ENCODE assay signal across 11 mouse cellular contexts in the genomic region with DNA sequence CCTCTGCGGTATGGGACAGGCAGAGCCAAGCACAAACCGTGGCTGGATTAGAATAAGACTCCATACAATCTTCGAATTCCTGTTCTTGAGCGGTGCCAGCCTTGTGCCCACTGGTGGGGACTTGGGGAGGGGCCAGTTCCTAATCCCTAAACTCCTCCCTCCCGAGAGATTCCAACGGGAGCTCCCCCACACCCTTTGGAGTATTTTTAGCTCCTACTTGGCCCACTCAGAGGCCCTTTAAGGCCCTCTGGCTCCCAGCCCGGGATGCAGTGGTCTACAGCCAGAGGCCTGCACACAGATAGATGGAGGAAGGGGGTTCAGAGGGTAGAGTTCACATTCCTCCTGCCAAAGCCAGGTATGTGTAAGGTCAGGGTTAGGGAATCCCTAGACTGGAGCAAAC. TPM values are rescaled to one million over a fixed set of nuclear protein-coding genes. Genes with fewer than 3 reads are reported as not detected.
DNase-seq lines count a peak whose midpoint lies in the region; ATAC-seq and TF ChIP-seq lines count a peak whose summit lies in the region.
"Had no signal": no experiment of that assay in that cellular context is flagged by ENCODE, and none has a peak within 500 bp of the region (broad histone marks: within the 10 kb centered on the region; RNA-seq: fewer than 3 reads in every experiment).

No protein-coding gene starts in this region.

- H3K4me1 ChIP-seq in ES-E14 (ENCODE audit: control insufficient read depth in 2 of 2, insufficient read depth in 2 of 2, low read length in 2 of 2, poor library complexity in 1 of 2), result peaks cover 10 to 40% of the 10 kb centered on the region in 2 experiments
- peaks cover 57 to 76% of the 10 kb centered on the region in 2 experiments for H3K4me1 ChIP-seq in heart, embryonic 14.5 days (ENCODE audit: control insufficient read depth in 2 of 2, insufficient read depth in 2 of 2, low read length in 2 of 2)
- peaks cover 39% of the 10 kb centered on the region for H3K4me1 ChIP-seq in lung, embryonic 14.5 days (ENCODE audit: insufficient read depth)

- in situ Hi-C loops in ES-E14 (cut with MboI; ENCODE audit: low sequenced_read_pairs in 2 of 2, unreplicated experiment in 2 of 2), result no loop called here

- DNase-seq in cerebellum, postnatal 14 days, result peak; percentile 47 to 54
- DNase-seq in cerebellum, postnatal 36 days, result no peak
- DNase-seq in ES-E14 (ENCODE audit: low read depth, low spot score), result no peak
- DNase-seq in lung, embryonic 14.5 days, result peak; percentile 87
- no peak for DNase-seq in layer of hippocampus, adult 8-10 months (ENCODE audit: low spot score in 2 of 2)
- no peak for DNase-seq in left cerebral cortex, adult 8-10 months (ENCODE audit: low spot score in 2 of 2)

- H3K4me2 ChIP-seq in heart, embryonic 14.5 days (ENCODE audit: low read length), result peak overlapping the region; percentile 48
- H3K4me2 ChIP-seq in lung, embryonic 14.5 days, result peak overlapping the region; percentile 27; the same call in 1 of the 2 replicates
- H3K4me2 ChIP-seq: hindbrain, embryonic 14.5 days; limb, embryonic 13.5 days had no signal

- no peak overlapping the region for H3K4me3 ChIP-seq in ES-E14 (ENCODE audit: insufficient read depth in 1 of 2, low read depth in 1 of 2, low read length in 2 of 2, poor library complexity in 1 of 2, severe bottlenecking in 1 of 2)
- no peak overlapping the region for H3K4me3 ChIP-seq in heart, embryonic 14.5 days (ENCODE audit: control insufficient read depth in 1 of 2, insufficient read depth in 1 of 2, low read depth in 1 of 2, low read length in 2 of 2)
- no peak overlapping the region for H3K4me3 ChIP-seq in lung, embryonic 14.5 days (ENCODE audit: low read depth, low read length)
- H3K4me3 ChIP-seq: limb, embryonic 13.5 days had no signal

- no peaks in the 10 kb centered on the region for H3K27me3 ChIP-seq in heart, embryonic 14.5 days (ENCODE audit: control insufficient read depth, insufficient read depth, low read length)
- H3K27me3 ChIP-seq in lung, embryonic 14.5 days (ENCODE audit: insufficient read depth, low read length), result peaks cover 16% of the 10 kb centered on the region

- peak overlapping the region; percentile 33; the same call in 1 of the 2 replicates for H3K27ac ChIP-seq in ES-E14 (ENCODE audit: insufficient read depth, low read depth, low read length, poor library complexity, severe bottlenecking)
- H3K27ac ChIP-seq in heart, embryonic 14.5 days (replicated peaks in 1 of 2; ENCODE audit: control insufficient read depth in 1 of 2, insufficient read depth in 1 of 2, low read depth in 2 of 2, low read length in 2 of 2), result peak overlapping the region; percentile 90 to 91
- peak overlapping the region; percentile 84; the same call in 1 of the 2 replicates for H3K27ac ChIP-seq in lung, embryonic 14.5 days (ENCODE audit: low read depth)
- H3K27ac ChIP-seq: hindbrain, embryonic 14.5 days; limb, embryonic 13.5 days had no signal

- H3K9me3 ChIP-seq in ES-E14 (ENCODE audit: control insufficient read depth, insufficient read depth, low read depth, low read length), result no peaks in the 10 kb centered on the region
- no peaks in the 10 kb centered on the region for H3K9me3 ChIP-seq in heart, embryonic 14.5 days (ENCODE audit: control insufficient read depth, low read length)
- no peaks in the 10 kb centered on the region for H3K9me3 ChIP-seq in lung, embryonic 14.5 days (ENCODE audit: low read depth, low read length)
- H3K9me3 ChIP-seq: limb, embryonic 13.5 days had no signal

- 16% methylated on average over 7 of the region's 7 CpGs for WGBS in heart, embryonic 14.5 days
- WGBS in lung, embryonic 14.5 days, result 21% methylated on average over 7 of the region's 7 CpGs

- ATAC-seq in heart, embryonic 14.5 days (ENCODE audit: insufficient number of reproducible peaks, insufficient read depth, low FRiP score, low read depth), result peak; percentile 78
- peak; percentile 66 for ATAC-seq in lung, embryonic 14.5 days (ENCODE audit: insufficient read depth)
- no peak for ATAC-seq in erythroblast, adult 5-6 weeks (replicated peaks; ENCODE audit: low FRiP score, poor library complexity, severe bottlenecking)

- no peak overlapping the region; the same call in 1 of the 2 replicates for H3K9ac ChIP-seq in ES-E14 (ENCODE audit: insufficient read depth, low read depth, low read length, poor library complexity, severe bottlenecking)
- no peak overlapping the region for H3K9ac ChIP-seq in heart, embryonic 14.5 days (ENCODE audit: low read length)
- H3K9ac ChIP-seq in lung, embryonic 14.5 days, result no peak overlapping the region
- H3K9ac ChIP-seq: hindbrain, embryonic 14.5 days; limb, embryonic 13.5 days had no signal

- peaks cover 2% of the 10 kb centered on the region; the same call in 1 of the 2 replicates for H3K36me3 ChIP-seq in ES-E14 (ENCODE audit: control insufficient read depth, insufficient read depth, low read length, poor library complexity, severe bottlenecking)
- no peaks in the 10 kb centered on the region for H3K36me3 ChIP-seq in heart, embryonic 14.5 days (ENCODE audit: control insufficient read depth, insufficient read depth, low read length)
- peaks cover 4% of the 10 kb centered on the region; the same call in 1 of the 2 replicates for H3K36me3 ChIP-seq in lung, embryonic 14.5 days (ENCODE audit: insufficient read depth)
- H3K36me3 ChIP-seq: limb, embryonic 13.5 days had no signal

- TF ChIP-seq CTCF in lung, embryonic 14.5 days (IDR thresholded peaks at IDR 0.05; ENCODE audit: low read depth), result no peak

TF ChIP-seq in ES-E14, 5 proteins besides CTCF, POLR2A, EP300 and RAD21:
- TF ChIP-seq ZC3H11A (IDR thresholded peaks at IDR 0.05; ENCODE audit: borderline replicate concordance, low read depth, low read length), result no peak
- no peak for TF ChIP-seq MAFK (IDR thresholded peaks at IDR 0.05; ENCODE audit: insufficient read depth, low read depth, low read length)
- no peak for TF ChIP-seq CHD2 (IDR thresholded peaks at IDR 0.05; ENCODE audit: low read depth, low read length)
- no peak for TF ChIP-seq ZNF384 (IDR thresholded peaks at IDR 0.05; ENCODE audit: low read depth, low read length)
- no peak for TF ChIP-seq HCFC1 (IDR thresholded peaks at IDR 0.05; ENCODE audit: borderline replicate concordance, insufficient read depth, low read length)
TF ChIP-seq in ES-E14: peak in this region for 0.

RNA-seq across cellular contexts. Expression of gene Itga3, which starts 5.3 kb away (rescaled TPM):
- total RNA-seq in ES-E14 (2012; rRNA removed), result 189 and 246 TPM in 2 replicates
- polyA plus RNA-seq in heart, embryonic 14.5 days (2014; fragmentation: Nextera tagmentation; extraction: Ambion mirVana), result 9.4 TPM in 2 replicates
- 27.1 and 28.4 TPM in 2 replicates for polyA plus RNA-seq in lung, embryonic 14.5 days (2014; fragmentation: Nextera tagmentation; extraction: Ambion mirVana)
- 10 to 100 TPM; 15.0 to 19.9 (median 17.0) TPM for total RNA-seq in layer of hippocampus, adult 8-10 months (2022)
- not detected in 2 replicates for total RNA-seq in erythroblast, adult 5-6 weeks (2015; ENCODE audit: low replicate concordance)
- total RNA-seq in erythroblast, adult 5-6 weeks (2017; ENCODE audit: low replicate concordance), result not detected in 2 replicates
- total RNA-seq in left cerebral cortex, adult 8-10 months (2022), result 10 to 100 TPM; 15.9 to 22.5 (median 19.6) TPM

RNA-seq across cellular contexts. Expression of gene Pdk2, which starts 30.1 kb away (rescaled TPM):
- 1.3 and 1.7 TPM in 2 replicates for total RNA-seq in ES-E14 (2012; rRNA removed)
- 112 and 113 TPM in 2 replicates for polyA plus RNA-seq in heart, embryonic 14.5 days (2014; fragmentation: Nextera tagmentation; extraction: Ambion mirVana)
- polyA plus RNA-seq in lung, embryonic 14.5 days (2014; fragmentation: Nextera tagmentation; extraction: Ambion mirVana), result 24.5 and 27.4 TPM in 2 replicates
- total RNA-seq in layer of hippocampus, adult 8-10 months (2022), result 100 to 1,000 TPM; 116 to 134 (median 123) TPM
- total RNA-seq in erythroblast, adult 5-6 weeks (2015; ENCODE audit: low replicate concordance), result 1.3 and 7.9 TPM in 2 replicates
- total RNA-seq in erythroblast, adult 5-6 weeks (2017; ENCODE audit: low replicate concordance), result 0.60 and 5.6 TPM in 2 replicates
- 100 to 1,000 TPM; 112 to 125 (median 120) TPM for total RNA-seq in left cerebral cortex, adult 8-10 months (2022)

RNA-seq across cellular contexts. Expression of gene Dlx3, which starts 48.7 kb away (rescaled TPM):
- total RNA-seq in ES-E14 (2012; rRNA removed), result 0.11 and 0.54 TPM in 2 replicates
- not detected in 2 replicates for polyA plus RNA-seq in heart, embryonic 14.5 days (2014; fragmentation: Nextera tagmentation; extraction: Ambion mirVana)
- polyA plus RNA-seq in lung, embryonic 14.5 days (2014; fragmentation: Nextera tagmentation; extraction: Ambion mirVana), result 0.11 and 0.18 TPM in 2 replicates
- under 1 TPM in 1 of 4 experiments, not detected in 3; 0.12 TPM for total RNA-seq in layer of hippocampus, adult 8-10 months (2022)
- total RNA-seq in erythroblast, adult 5-6 weeks (2015; ENCODE audit: low replicate concordance), result not detected in 2 replicates
- total RNA-seq in erythroblast, adult 5-6 weeks (2017; ENCODE audit: low replicate concordance), result not detected in 2 replicates
- total RNA-seq in left cerebral cortex, adult 8-10 months (2022), result under 1 TPM in 1 of 4 experiments, not detected in 3; 0.14 TPM
- total RNA-seq: monocyte, adult 5-6 weeks had no signal

Comparison
In these comparisons a context has a peak if more than half of its experiments do, and no peak if none do; other contexts are left out.
1. DNase-seq: peak in cerebellum, postnatal 14 days (2 of 2) and lung, embryonic 14.5 days (single experiment); none in cerebellum, postnatal 36 days (0 of 2), ES-E14 (single experiment), layer of hippocampus, adult 8-10 months (0 of 2) and left cerebral cortex, adult 8-10 months (0 of 2).
2. H3K27ac ChIP-seq: peak in every context shown above with its lines; median percentile 90 in heart, embryonic 14.5 days; 84 in lung, embryonic 14.5 days; 33 in ES-E14.
3. RNA of gene Itga3, which starts 5.3 kb away (total RNA-seq): 189 to 246 TPM in ES-E14, 15.9 to 22.5 TPM in left cerebral cortex, adult 8-10 months and 15.0 to 19.9 TPM in layer of hippocampus, adult 8-10 months; not detected in erythroblast, adult 5-6 weeks; every median in the first group is over 10 times any median in the second.
4. RNA of gene Pdk2, which starts 30.1 kb away (total RNA-seq): 116 to 134 TPM in layer of hippocampus, adult 8-10 months and 112 to 125 TPM in left cerebral cortex, adult 8-10 months; 1.3 to 1.7 TPM in ES-E14 and 0.60 to 7.9 TPM in erythroblast, adult 5-6 weeks; every median in the first group is over 10 times any median in the second.